Mouse (Mus musculus) limb, embryonic 15.5 days (tissue): Measurements from ENCODE around the gene Pank4. TPM values are rescaled to one million over a fixed set of nuclear protein-coding genes. Genes with fewer than 3 reads are reported as not detected.

Experiments used
- ATAC-seq: fragments of 200-750 bp; cut with Nextera tagmentation; 2 replicates; pipeline ENCODE4 v1.8.0; 2017; ENCODE audit warnings: low read depth, moderate TSS enrichment; ENCODE audit not compliant: insufficient number of reproducible peaks, low FRiP score, low TSS enrichment
- H3K27ac ChIP-seq: fragments of 300-500 bp; sonication (generic); 2 replicates; pipeline ENCODE4 v1.5.1; 2015; ENCODE audit warnings: moderate library complexity, mild to moderate bottlenecking, inconsistent platforms
- H3K27me3 ChIP-seq: fragments of 300-500 bp; sonication (generic); 2 replicates; pipeline ENCODE4 v1.6.1; 2015; ENCODE audit warnings: inconsistent platforms
- H3K36me3 ChIP-seq: fragments of 300-500 bp; sonication (generic); 2 replicates; pipeline ENCODE4 v1.6.1; 2015; ENCODE audit warnings: inconsistent platforms
- H3K4me1 ChIP-seq: fragments of 300-500 bp; sonication (generic); 2 replicates; pipeline ENCODE4 v1.6.1; 2015; ENCODE audit warnings: inconsistent platforms
- H3K4me2 ChIP-seq: fragments of 300-500 bp; sonication (generic); 2 replicates; pipeline ENCODE4 v1.6.1; 2015; ENCODE audit warnings: mild to moderate bottlenecking, inconsistent platforms
- H3K4me3 ChIP-seq: fragments of 300-500 bp; sonication (generic); 2 replicates; pipeline ENCODE4 v1.5.1; 2015; ENCODE audit warnings: mild to moderate bottlenecking, inconsistent platforms
- H3K9ac ChIP-seq: fragments of 300-500 bp; sonication (generic); 2 replicates; pipeline ENCODE4 v1.6.1; 2015; ENCODE audit warnings: inconsistent platforms
- H3K9me3 ChIP-seq: fragments of 300-500 bp; sonication (generic); 2 replicates; pipeline ENCODE4 v1.6.1; 2016; ENCODE audit warnings: inconsistent platforms
- whole genome bisulfite sequencing: fragments of 180-500 bp; shearing (Covaris S2); methylation state at CpG from one replicate; pipeline ENCODE4 v1.1.7; 2015; 5-methylcytosine and 5-hydroxymethylcytosine counted together
- polyA plus RNA-seq: library from polyadenylated mRNA; unstranded; fragments of >200 nt; fragmentation: Nextera tagmentation; extraction: Ambion mirVana; gene quantifications from 2 replicates; pipeline ENCODE4 v1.2.1, GENCODE M21; 2015

Pank4 gene
- polyA plus RNA-seq, 1 experiment from 2014 or later: 38.6 TPM

DNA sequence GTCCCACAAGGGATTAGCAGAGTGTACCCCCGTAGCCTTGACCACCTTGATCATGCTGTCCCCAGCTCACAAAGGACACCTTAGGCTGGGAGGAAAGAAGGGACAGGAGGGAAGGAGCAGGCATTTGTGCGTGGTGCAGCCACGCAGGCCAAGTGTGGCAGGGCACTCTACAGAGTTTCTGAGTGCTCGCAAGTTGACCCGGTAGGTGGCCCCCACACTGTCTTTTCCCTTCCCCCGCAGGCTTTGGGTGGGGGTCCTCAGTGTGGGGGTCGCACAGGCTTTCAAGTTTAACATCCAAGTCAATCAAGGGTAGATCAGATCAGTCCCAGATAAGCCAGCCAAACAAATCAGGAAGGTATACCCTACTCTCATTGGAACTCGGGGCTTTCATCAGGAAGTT, 54.1 kb downstream of the Pank4 start:
- Histone ChIP-seq H3K9ac (no peak overlapping the region), H3K4me3 (no peak overlapping the region), H3K36me3 (no peaks in the 10 kb centered on the region), H3K4me2 (no peak overlapping the region), H3K27ac (no peak overlapping the region), H3K9me3 (no peaks in the 10 kb centered on the region), H3K27me3 (no peaks in the 10 kb centered on the region), H3K4me1 (peaks cover 20% of the 10 kb centered on the region)
- ATAC-seq: no peak
- WGBS: 72% methylated on average over 8 of the region's 8 CpGs

DNA sequence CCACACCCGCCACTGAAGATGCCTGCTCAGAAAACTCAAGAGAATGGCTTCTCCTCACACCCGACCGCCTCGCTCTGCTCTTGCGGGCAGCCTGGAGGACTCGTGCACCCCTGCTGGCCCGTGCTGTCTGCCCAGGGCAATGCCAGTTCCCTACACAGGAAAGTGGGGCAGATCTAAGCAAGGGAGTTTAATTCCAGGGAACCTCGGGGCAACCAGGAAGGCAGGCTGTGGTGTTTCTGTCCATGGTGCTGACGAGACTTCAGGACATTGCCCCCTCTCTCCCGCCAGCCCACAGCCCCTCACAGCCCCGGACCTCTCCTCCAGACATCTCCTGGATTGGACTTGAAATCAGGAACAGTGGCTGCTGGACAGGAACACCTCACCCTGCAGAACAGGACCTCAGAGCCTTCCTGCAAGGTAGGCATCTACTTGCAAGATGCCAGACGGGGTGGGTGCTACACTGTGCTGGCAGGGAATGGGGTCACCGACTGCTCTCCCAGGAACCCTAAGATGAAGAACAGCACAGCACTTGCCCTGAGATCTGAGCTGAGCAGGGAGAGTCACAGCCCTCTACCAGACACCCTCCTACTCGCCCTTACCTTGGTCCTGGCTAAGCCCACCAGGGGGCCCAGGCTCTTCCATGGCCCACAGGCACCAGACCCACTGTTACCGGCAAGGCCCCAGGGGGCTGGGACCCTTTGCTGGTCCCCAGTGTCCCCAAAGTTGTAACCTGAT, 54.8 kb downstream of the Pank4 start:
- H3K4me1 ChIP-seq: peaks cover 20% of the 10 kb centered on the region
- 6% methylated on average over 15 of the region's 15 CpGs for WGBS
- H3K36me3 ChIP-seq: no peaks in the 10 kb centered on the region
- no peak overlapping the region for H3K9ac ChIP-seq
- no peak for ATAC-seq
- H3K27me3 ChIP-seq: 0 out of 2 replicates have a peak, but pooled peaks cover under 1% of the 10 kb centered on the region
- 0 out of 2 replicates have a peak overlapping the region, but pooled peaks have one; percentile 7 for H3K4me2 ChIP-seq
- no peak overlapping the region for H3K27ac ChIP-seq
- H3K4me3 ChIP-seq: no peak overlapping the region
- no peaks in the 10 kb centered on the region for H3K9me3 ChIP-seq

DNA sequence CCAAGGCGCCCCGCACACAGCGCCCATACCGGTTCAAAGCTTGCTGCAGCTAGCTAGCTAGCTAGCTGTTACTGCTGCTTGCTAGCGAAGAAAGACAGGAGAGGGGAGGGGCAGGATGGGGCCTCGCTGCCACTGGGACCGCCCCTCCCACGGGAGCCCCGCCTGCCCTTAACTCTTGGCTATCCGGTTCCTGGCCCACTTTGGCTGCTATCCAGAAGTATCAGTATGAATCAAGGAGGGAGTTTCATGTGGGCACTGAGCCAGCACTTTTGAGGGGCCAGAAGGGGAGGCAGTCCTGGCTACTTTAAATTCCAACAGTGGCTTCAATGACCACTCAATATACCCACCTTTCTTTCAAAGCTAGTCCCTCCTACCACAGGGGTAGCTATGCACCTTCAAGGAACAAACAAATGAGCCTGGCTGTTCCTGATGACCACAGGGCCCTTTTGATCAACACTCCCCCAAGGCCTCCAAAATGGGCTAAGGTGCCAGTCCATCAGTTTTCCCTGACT, 55.5 kb downstream of the Pank4 start:
- Histone ChIP-seq H3K4me1 (peaks cover 20% of the 10 kb centered on the region), H3K27ac (no peak overlapping the region), H3K27me3 (0 out of 2 replicates have a peak, but pooled peaks cover 4% of the 10 kb centered on the region), H3K9me3 (no peaks in the 10 kb centered on the region), H3K9ac (no peak overlapping the region), H3K4me3 (no peak overlapping the region), H3K36me3 (no peaks in the 10 kb centered on the region), H3K4me2 (0 out of 2 replicates have a peak overlapping the region, but pooled peaks have one; percentile 7)
- 0% methylated on average over 10 of the region's 10 CpGs for WGBS
- no peak for ATAC-seq

DNA sequence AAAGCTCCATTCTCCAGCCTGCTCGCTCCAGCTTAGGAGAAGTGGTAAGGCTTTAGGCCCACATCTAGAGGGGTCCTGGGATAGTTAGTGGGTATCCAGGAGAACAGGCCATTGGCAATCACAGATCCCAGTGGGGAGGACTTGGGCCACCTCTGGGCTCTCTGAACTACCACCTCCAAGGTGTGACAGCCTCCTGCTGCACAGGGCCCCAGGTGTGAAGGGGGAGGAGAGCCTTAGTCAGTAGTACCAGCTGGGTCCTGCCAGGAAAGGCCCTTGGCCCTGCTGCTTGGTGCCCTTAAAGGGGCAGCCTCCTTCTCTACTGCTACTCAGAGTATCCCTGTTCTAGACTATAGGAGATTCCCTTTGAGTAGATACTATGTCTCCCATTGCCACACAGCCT, 56.2 kb downstream of the Pank4 start:
- Histone ChIP-seq H3K27me3 (0 out of 2 replicates have a peak, but pooled peaks cover 4% of the 10 kb centered on the region), H3K27ac (no peak overlapping the region), H3K36me3 (no peaks in the 10 kb centered on the region), H3K9me3 (no peaks in the 10 kb centered on the region), H3K4me3 (no peak overlapping the region), H3K9ac (no peak overlapping the region), H3K4me2 (no peak overlapping the region), H3K4me1 (peaks cover 20% of the 10 kb centered on the region)
- 58% methylated on average over 1 of the region's 1 CpGs for WGBS
- ATAC-seq: no peak

DNA sequence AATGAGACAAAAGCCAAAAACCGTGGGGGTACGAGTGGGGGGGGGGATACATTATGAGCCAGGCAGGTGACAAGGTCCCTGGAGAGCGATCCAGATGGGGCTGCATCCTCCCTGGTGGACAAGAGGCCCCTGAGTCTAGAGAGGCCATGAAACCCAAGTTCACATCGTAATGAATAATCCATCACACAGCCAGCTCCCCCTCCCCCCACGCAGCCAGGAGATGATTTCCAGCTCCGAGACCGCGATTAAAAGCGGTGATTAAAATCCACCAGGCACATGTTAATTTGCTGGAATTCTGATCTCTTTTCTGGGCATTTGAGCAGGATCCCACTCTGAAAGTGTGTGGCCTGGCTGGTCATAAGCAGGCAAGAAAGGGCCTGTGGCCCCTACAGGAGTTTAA, 56.9 kb downstream of the Pank4 start:
- 48% methylated on average over 9 of the region's 9 CpGs for WGBS
- H3K27ac ChIP-seq: no peak overlapping the region
- H3K36me3 ChIP-seq: no peaks in the 10 kb centered on the region

DNA sequence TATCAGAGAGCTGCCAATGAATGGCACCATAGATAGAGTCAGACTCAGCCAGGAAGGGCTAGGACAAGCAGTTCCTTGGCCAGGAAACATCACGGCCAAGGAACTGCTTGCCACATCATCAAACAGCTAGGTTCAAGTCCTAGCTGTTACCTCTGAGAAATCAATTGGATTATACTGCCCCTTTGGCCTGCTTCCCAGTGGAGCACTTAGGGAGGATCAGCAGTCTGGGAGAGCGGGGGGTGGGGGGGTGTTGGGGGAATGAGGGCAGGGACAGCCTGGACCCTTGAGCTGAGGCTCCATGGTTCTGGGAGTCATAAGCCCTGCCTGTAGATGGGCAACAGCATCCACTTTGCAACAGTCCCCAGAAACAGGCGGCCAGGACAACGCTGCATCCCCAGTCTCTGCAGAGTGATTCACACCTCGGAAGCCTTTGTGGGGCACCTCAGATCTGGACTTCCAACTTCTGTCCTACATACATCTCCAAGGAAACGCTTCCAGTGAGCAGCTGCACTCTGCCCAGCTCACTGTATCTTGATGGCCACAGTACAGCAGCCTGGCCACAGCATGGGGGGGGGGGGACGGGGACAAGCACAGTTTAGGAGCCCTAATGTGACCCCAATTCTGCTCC, 58.4 kb downstream of the Pank4 start:
- Histone ChIP-seq H3K9ac (no peak overlapping the region), H3K4me1 (peaks cover 20% of the 10 kb centered on the region), H3K4me2 (no peak overlapping the region), H3K27me3 (0 out of 2 replicates have a peak, but pooled peaks cover 4% of the 10 kb centered on the region), H3K27ac (no peak overlapping the region), H3K9me3 (no peaks in the 10 kb centered on the region), H3K36me3 (no peaks in the 10 kb centered on the region), H3K4me3 (no peak overlapping the region)
- 55% methylated on average over 7 of the region's 7 CpGs for WGBS
- no peak for ATAC-seq

More for the DNA sequence above, 56.9 kb downstream of the Pank4 start:
- Histone ChIP-seq H3K4me1 (peaks cover 20% of the 10 kb centered on the region), H3K27me3 (0 out of 2 replicates have a peak, but pooled peaks cover 4% of the 10 kb centered on the region), H3K9me3 (no peaks in the 10 kb centered on the region), H3K4me2 (no peak overlapping the region), H3K4me3 (no peak overlapping the region), H3K9ac (no peak overlapping the region)
- ATAC-seq: no peak

DNA sequence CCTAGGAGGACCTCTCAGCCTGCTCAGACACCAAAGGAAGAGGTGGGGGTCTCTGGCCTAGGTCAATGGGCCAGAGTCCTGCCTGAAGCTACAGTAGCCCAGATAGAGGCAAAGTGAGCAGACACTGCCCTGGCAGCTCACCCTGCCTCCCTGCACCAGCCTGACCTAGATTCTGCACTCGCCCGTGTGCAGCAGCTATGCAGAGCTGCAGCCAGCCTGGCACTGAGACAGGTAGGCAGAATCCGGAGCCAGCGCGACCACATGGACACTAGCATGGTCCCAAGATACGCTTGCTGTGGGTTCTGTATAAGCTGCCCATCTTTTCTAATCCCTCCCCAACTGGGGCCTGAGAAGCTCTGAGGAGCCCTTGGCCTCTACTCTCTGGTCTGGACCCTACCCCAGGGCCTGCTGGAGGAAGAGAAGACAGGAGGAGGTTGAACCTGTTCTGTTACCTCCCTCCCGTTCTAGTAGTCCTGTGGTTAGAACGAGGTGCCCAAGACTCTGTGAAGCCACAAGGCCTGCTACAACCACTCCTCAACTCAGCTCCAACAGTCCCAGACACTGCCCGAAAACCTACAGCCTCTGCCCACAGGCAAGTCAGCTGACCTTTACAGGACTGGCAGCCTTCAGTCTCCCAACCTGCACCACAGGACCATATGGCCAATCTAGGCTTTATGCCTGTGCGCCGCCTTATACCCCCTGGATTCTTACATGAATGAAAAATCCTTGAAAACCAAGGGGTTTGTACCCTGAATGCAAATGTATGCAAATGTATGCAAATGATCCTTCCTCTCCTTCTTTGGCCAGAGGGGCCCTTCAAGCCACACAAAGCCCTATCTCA, 60.5 kb downstream of the Pank4 start:
- no peak overlapping the region for H3K27ac ChIP-seq
- 82% methylated on average over 11 of the region's 11 CpGs for WGBS
- H3K27me3 ChIP-seq: 0 out of 2 replicates have a peak, but pooled peaks cover 4% of the 10 kb centered on the region
- H3K36me3 ChIP-seq: no peaks in the 10 kb centered on the region
- H3K9ac ChIP-seq: no peak overlapping the region
- H3K4me1 ChIP-seq: peaks cover 9% of the 10 kb centered on the region
- H3K4me3 ChIP-seq: no peak overlapping the region
- H3K4me2 ChIP-seq: no peak overlapping the region
- ATAC-seq: no peak
- no peaks in the 10 kb centered on the region for H3K9me3 ChIP-seq

Other genes with a start within 250 kb of the Pank4 start
- 0.12 and 0.27 TPM in 2 replicates for gene Ttc34, start 126.7 kb upstream of the Pank4 start, polyA plus RNA-seq
- gene Mmel1, start 94.5 kb upstream of the Pank4 start, polyA plus RNA-seq: 0.20 and 0.23 TPM in 2 replicates
- gene Fam213b, start 65.0 kb upstream of the Pank4 start, polyA plus RNA-seq: 57.3 and 65.5 TPM in 2 replicates
- gene Tnfrsf14, start 35.6 kb upstream of the Pank4 start, polyA plus RNA-seq: 0.86 and 1.1 TPM in 2 replicates
- gene Hes5, start 3.2 kb upstream of the Pank4 start, polyA plus RNA-seq: 1.1 and 1.3 TPM in 2 replicates
- gene Plch2, start 92.7 kb downstream of the Pank4 start, polyA plus RNA-seq: 11.6 and 13.7 TPM in 2 replicates
- 21.3 and 22.8 TPM in 2 replicates for gene Pex10, start 102.9 kb downstream of the Pank4 start, polyA plus RNA-seq
- gene Rer1, start 122.3 kb downstream of the Pank4 start, polyA plus RNA-seq: 170 and 176 TPM in 2 replicates
- gene Morn1, start 122.5 kb downstream of the Pank4 start, polyA plus RNA-seq: 5.0 and 6.2 TPM in 2 replicates